Mouse (Mus musculus) cerebellum, adult 11 months (tissue): ENCODE results near the gene Tcstv1.
"Not testable (repeated sequence)": the region's sequence is repeated elsewhere in the genome, so short reads cannot be mapped to it uniquely, and the experiment has no call there.

Experiments used
- DNase-seq: peaks from one replicate; pipeline ENCODE4 v3.0.0; 2022

Tcstv1 gene

GRCm38 (mm10) chr13:119894685-119895084 is at the start of gene Tcstv1:
Gene Tcstv1 (minus strand): TSS chr13:119894785.
- DNase-seq = not testable (repeated sequence)

- DNase-seq = not testable (repeated sequence)
These were observed 34.6 kb upstream of the Tcstv1 start, which contains the start of gene Gm21761 for GRCm38 (mm10) chr13:119929172-119929571. Gene Gm21761 (minus strand): TSS chr13:119929272.

- not testable (repeated sequence) for DNase-seq
These were observed 30.2 kb upstream of the Tcstv1 start for GRCm38 (mm10) chr13:119924597-119925340.

- not testable (repeated sequence) for DNase-seq
These were observed 22.6 kb upstream of the Tcstv1 start for GRCm38 (mm10) chr13:119916966-119917722.

GRCm38 (mm10) chr13:119916449-119916848 is 21.9 kb upstream of the Tcstv1 start:
- DNase-seq = not testable (repeated sequence)

GRCm38 (mm10) chr13:119898549-119898948 is 4.0 kb upstream of the Tcstv1 start:
- DNase-seq = not testable (repeated sequence)

- not testable (repeated sequence) for DNase-seq
These were observed 7.7 kb downstream of the Tcstv1 start for GRCm38 (mm10) chr13:119886896-119887295.

- DNase-seq = not testable (repeated sequence)
These were observed 30.1 kb downstream of the Tcstv1 start for GRCm38 (mm10) chr13:119864395-119864999.

GRCm38 (mm10) chr13:119862399-119862798 is 32.2 kb downstream of the Tcstv1 start:
- not testable (repeated sequence) for DNase-seq
